Mouse (Mus musculus) testis, postnatal 14 days (tissue): ENCODE measurements around the gene Slc4a4.

Experiments used
- DNase-seq: peaks from one replicate; pipeline ENCODE4 v3.0.0; 2021; ENCODE audit warnings: low spot score

Gene Slc4a4

GRCm38 (mm10) chr5:89171025-89171718 lies 284.6 kb downstream of the Slc4a4 start:
- no peak for DNase-seq

- no peak for DNase-seq
Observed at GRCm38 (mm10) chr5:89190063-89190462, 303.4 kb downstream of the Slc4a4 start.

- no peak for DNase-seq
Observed at GRCm38 (mm10) chr5:89194654-89195053, 308.0 kb downstream of the Slc4a4 start.

GRCm38 (mm10) chr5:89198501-89198900 lies 311.9 kb downstream of the Slc4a4 start:
- no peak for DNase-seq

GRCm38 (mm10) chr5:89209973-89210703 lies 323.5 kb downstream of the Slc4a4 start:
- DNase-seq: no peak

- no peak for DNase-seq
Observed at GRCm38 (mm10) chr5:89211057-89211456, 324.4 kb downstream of the Slc4a4 start.

- DNase-seq: no peak
Observed at GRCm38 (mm10) chr5:89218222-89218621, 331.6 kb downstream of the Slc4a4 start.

- no peak for DNase-seq
Observed at GRCm38 (mm10) chr5:89218709-89219108, 332.1 kb downstream of the Slc4a4 start.

- DNase-seq: no peak
Observed at GRCm38 (mm10) chr5:89221658-89222057, 335.0 kb downstream of the Slc4a4 start.

GRCm38 (mm10) chr5:89223061-89223740 lies 336.6 kb downstream of the Slc4a4 start:
- DNase-seq: no peak

GRCm38 (mm10) chr5:89223744-89224368 lies 337.2 kb downstream of the Slc4a4 start:
- no peak for DNase-seq

GRCm38 (mm10) chr5:89227948-89228347 lies 341.3 kb downstream of the Slc4a4 start:
- no peak for DNase-seq

- no peak for DNase-seq
Observed at GRCm38 (mm10) chr5:89229606-89230005, 343.0 kb downstream of the Slc4a4 start.

- DNase-seq: no peak
Observed at GRCm38 (mm10) chr5:89232313-89232712, 345.7 kb downstream of the Slc4a4 start.

GRCm38 (mm10) chr5:89251806-89252205 lies 365.2 kb downstream of the Slc4a4 start:
- no peak for DNase-seq

- no peak for DNase-seq
Observed at GRCm38 (mm10) chr5:89259804-89260492, 373.3 kb downstream of the Slc4a4 start.

- no peak for DNase-seq
Observed at GRCm38 (mm10) chr5:89277049-89277448, 390.4 kb downstream of the Slc4a4 start.

GRCm38 (mm10) chr5:89277616-89278015 lies 391.0 kb downstream of the Slc4a4 start:
- DNase-seq: no peak

GRCm38 (mm10) chr5:89278309-89278708 lies 391.7 kb downstream of the Slc4a4 start:
- DNase-seq: no peak

GRCm38 (mm10) chr5:89280312-89280863 lies 393.8 kb downstream of the Slc4a4 start:
- DNase-seq: no peak
